Mouse (Mus musculus) ovary, adult 2 months (tissue): Measurements from ENCODE around the gene Gm3269. TPM values are rescaled to one million over a fixed set of nuclear protein-coding genes. Genes with fewer than 3 reads are reported as not detected.

Experiments used
- polyA plus RNA-seq: library from polyadenylated mRNA; depleted of rRNA; stranded (reverse); fragments of >200 nt; gene quantifications from 2 replicates; pipeline ENCODE4 v1.2.3, GENCODE M21; 2012; rRNA removed

The Gm3269 gene
- polyA plus RNA-seq, result not detected in 2 replicates

DNA sequence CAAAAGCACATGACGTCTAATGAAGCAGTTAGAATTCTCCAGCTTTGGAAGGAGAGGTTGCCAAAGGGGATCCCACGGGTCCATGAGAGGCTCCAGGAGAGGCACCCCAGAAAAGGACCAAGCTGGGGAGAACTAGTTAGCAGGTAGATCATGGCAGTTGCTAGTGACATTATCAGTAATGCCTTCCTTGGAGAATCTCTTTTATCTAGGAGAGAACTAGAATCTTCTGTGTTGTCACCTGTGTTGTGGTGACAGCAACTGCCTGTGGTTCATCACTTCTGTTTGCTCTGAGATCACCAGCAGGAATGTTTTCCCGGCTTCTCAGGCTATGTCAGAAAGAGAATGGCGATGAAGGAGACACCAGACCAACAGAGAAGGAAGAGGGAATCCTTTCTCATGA, at the start of gene Gm3269:
TSS of gene Gm3269 (plus strand) at position 301 of the 400 bp plus-strand sequence.

DNA sequence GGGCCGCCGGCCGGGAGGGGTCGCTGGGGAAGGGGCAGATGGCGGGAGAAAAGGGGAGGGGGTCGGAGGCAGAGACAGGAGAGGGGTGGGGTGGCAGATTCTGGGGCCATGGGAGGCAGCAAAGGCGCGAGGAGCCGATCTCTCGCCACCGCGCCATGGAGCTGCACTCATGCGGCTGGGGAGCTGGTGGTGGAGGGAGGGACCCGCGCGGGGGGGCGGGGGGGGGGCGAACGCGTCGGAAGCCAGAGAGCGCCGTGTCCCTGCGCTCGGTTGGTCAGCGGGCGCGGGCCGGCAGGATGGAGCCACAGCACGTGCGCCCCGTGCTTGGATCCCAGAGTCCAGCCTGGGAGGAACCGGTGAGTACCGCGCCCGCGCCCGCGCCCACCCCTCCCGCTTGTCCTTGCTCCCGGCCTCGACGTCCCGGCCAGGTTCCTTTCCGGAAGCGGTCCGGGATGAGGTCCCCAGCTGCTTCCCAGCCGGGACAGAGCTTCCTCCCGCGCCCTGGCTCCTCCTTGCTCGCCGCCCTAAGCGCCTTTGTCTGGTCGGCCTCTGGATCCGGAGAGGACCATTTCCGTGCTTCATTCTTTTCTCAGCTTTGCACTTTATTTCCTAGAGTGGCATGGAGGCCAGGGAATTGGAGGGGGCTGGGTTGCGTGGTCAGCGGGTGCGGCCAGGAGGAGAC, 17.5 kb downstream of the Gm3269 start, which contains the start of gene Gm3264:
TSS of gene Gm3264 (plus strand) at position 278 of the 682 bp plus-strand sequence.

DNA sequence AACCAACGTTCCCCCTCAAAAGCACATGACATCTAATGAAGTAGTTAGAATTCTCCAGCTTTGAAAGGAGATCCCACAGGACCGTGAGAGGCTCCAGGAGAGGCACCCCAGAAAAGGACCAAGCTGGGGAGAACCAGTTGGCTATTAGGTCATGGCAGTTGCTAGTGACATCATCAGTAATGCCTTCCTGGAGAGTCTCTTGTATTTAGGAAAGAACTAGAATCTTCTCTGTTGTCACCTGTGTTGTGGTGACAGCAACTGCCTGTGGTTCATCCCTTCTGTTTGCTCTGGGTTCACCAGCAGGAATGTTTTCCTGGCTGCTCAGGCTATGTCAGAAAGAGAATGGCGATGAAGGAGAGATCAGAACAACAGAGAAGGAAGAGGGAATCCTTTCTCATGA, 54.2 kb downstream of the Gm3269 start, which contains the start of gene Gm3278:
TSS of gene Gm3278 (plus strand) at position 301 of the 400 bp plus-strand sequence.

Other genes starting within 250 kb of the Gm3269 start
- gene Gm8159, start 205.8 kb upstream of the Gm3269 start, polyA plus RNA-seq, result not detected in 2 replicates
- gene Gm3239, start 173.9 kb upstream of the Gm3269 start, polyA plus RNA-seq, result not detected in 2 replicates
- not detected in 2 replicates for gene Gm7876, start 128.9 kb upstream of the Gm3269 start, polyA plus RNA-seq
- 0.07 and 0.12 TPM in 2 replicates for gene Gm3252, start 111.3 kb upstream of the Gm3269 start, polyA plus RNA-seq
- gene Gm9602, start 61.8 kb upstream of the Gm3269 start, polyA plus RNA-seq, result not detected in 2 replicates
- not detected in 2 replicates for gene Gm3264, start 17.5 kb downstream of the Gm3269 start, polyA plus RNA-seq
- not detected in 2 replicates for gene Gm3278, start 54.3 kb downstream of the Gm3269 start, polyA plus RNA-seq
- gene Gm8297, start 145.8 kb downstream of the Gm3269 start, polyA plus RNA-seq, result not detected in 2 replicates
- not detected in 2 replicates for gene Gm3298, start 177.8 kb downstream of the Gm3269 start, polyA plus RNA-seq
- not detected in 2 replicates for gene 4930555G01Rik, start 212.5 kb downstream of the Gm3269 start, polyA plus RNA-seq
- not detected in 2 replicates for gene Gm8281, start 232.9 kb downstream of the Gm3269 start, polyA plus RNA-seq